8 mouse cellular contexts compared by ENCODE assay signal in the genomic region with DNA sequence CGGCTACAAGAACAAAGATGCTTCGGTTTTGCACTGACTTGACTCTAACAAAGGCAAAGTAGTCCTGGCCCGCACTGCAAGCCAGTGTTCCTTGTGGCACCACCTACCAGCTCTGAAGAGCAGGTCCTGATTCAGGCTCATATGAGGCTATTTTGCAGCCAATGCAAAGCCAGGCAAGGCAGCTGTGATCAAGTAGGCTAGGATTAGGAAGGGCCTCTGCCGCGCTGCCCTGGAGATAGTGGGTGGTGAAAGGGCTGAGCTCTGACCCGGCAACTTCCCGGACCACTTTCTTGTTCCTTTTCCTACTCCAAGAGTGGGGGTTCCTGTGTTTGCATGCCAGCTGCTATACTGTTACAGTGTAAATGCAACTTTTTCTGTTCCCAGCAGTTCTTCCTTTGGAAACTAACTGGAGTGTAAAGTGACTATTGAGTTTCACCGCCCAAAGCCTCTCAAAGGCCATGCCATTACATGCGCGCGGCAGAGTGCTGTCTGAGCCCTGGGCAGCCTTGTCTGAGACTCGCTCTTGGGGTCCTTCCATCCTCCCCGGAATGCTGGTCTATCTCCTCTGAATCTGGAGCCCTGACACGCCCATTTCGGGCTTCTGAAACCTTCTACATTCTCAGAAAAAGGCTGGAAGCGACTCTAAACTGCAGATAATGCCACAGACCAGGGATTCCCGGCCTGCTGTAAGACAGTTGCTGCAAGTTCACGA. TPM values are rescaled to one million over a fixed set of nuclear protein-coding genes. Genes with fewer than 3 reads are reported as not detected.
A peak's percentile ranks its signal among the peaks of the same experiment; 100 is the strongest.
DNase-seq lines count a peak whose midpoint lies in the region; ATAC-seq lines count a peak whose summit lies in the region.

No protein-coding gene starts in this region.

- no peaks in the 10 kb centered on the region for H3K9me3 ChIP-seq in liver, embryonic 11.5 days (ENCODE audit: control insufficient read depth, low read length)
- H3K9me3 ChIP-seq in embryonic facial prominence, embryonic 14.5 days (ENCODE audit: control insufficient read depth, low read length): no peaks in the 10 kb centered on the region
- no peaks in the 10 kb centered on the region for H3K9me3 ChIP-seq in intestine, embryonic 15.5 days
- H3K9me3 ChIP-seq in liver, embryonic 15.5 days (replicated peaks): no peaks in the 10 kb centered on the region
- H3K9me3 ChIP-seq in stomach, embryonic 14.5 days (ENCODE audit: control insufficient read depth, low read depth, low read length): no peaks in the 10 kb centered on the region

- DNase-seq in liver, embryonic 11.5 days (ENCODE audit: low spot score): peak; percentile 41
- DNase-seq in liver: no peak
- DNase-seq in embryonic facial prominence, embryonic 14.5 days (ENCODE audit: low spot score): peak; percentile 43
- no peak for DNase-seq in urinary bladder, adult 2 months (ENCODE audit: low spot score)
- DNase-seq in spleen, postnatal 14 days (ENCODE audit: low spot score in 2 of 2): no peak

- peak overlapping the region; percentile 90 for H3K4me2 ChIP-seq in liver, embryonic 11.5 days
- H3K4me2 ChIP-seq in embryonic facial prominence, embryonic 14.5 days (ENCODE audit: low read depth, low read length): peak overlapping the region; percentile 100
- H3K4me2 ChIP-seq in intestine, embryonic 15.5 days (replicated peaks): peak overlapping the region; percentile 100
- H3K4me2 ChIP-seq in liver, embryonic 15.5 days: peak overlapping the region; percentile 72
- H3K4me2 ChIP-seq in stomach, embryonic 14.5 days (replicated peaks; ENCODE audit: low read depth, low read length): peak overlapping the region; percentile 98

- no peaks in the 10 kb centered on the region for H3K36me3 ChIP-seq in liver, embryonic 11.5 days (ENCODE audit: control insufficient read depth, insufficient read depth, low read length)
- no peaks in the 10 kb centered on the region for H3K36me3 ChIP-seq in embryonic facial prominence, embryonic 14.5 days (ENCODE audit: control insufficient read depth, insufficient read depth, low read length)
- no peaks in the 10 kb centered on the region for H3K36me3 ChIP-seq in intestine, embryonic 15.5 days
- no peaks in the 10 kb centered on the region for H3K36me3 ChIP-seq in liver, embryonic 15.5 days (replicated peaks)
- no peaks in the 10 kb centered on the region for H3K36me3 ChIP-seq in stomach, embryonic 14.5 days (ENCODE audit: control insufficient read depth, insufficient read depth, low read length)

- peaks cover 9% of the 10 kb centered on the region; the same call in 1 of the 2 replicates for H3K4me1 ChIP-seq in liver, embryonic 11.5 days (replicated peaks; ENCODE audit: control insufficient read depth, insufficient read depth, low read length)
- H3K4me1 ChIP-seq in embryonic facial prominence, embryonic 14.5 days (ENCODE audit: control insufficient read depth, insufficient read depth, low read length): peaks cover 12% of the 10 kb centered on the region; the same call in 1 of the 2 replicates
- H3K4me1 ChIP-seq in intestine, embryonic 15.5 days (replicated peaks): peaks cover 19% of the 10 kb centered on the region
- H3K4me1 ChIP-seq in liver, embryonic 15.5 days (replicated peaks): peaks cover 15% of the 10 kb centered on the region; the same call in 1 of the 2 replicates
- peaks cover 8% of the 10 kb centered on the region; the same call in 1 of the 2 replicates for H3K4me1 ChIP-seq in stomach, embryonic 14.5 days (ENCODE audit: control insufficient read depth, insufficient read depth, low read length)

- WGBS in liver, embryonic 11.5 days: 11% methylated on average over 18 of the region's 18 CpGs
- 5% methylated on average over 18 of the region's 18 CpGs for WGBS in embryonic facial prominence, embryonic 14.5 days
- WGBS in intestine, embryonic 15.5 days: 22% methylated on average over 18 of the region's 18 CpGs
- WGBS in liver, embryonic 15.5 days (ENCODE audit: insufficient replicate concordance): 13% methylated on average over 18 of the region's 18 CpGs
- 14% methylated on average over 18 of the region's 18 CpGs for WGBS in stomach, embryonic 14.5 days

- H3K4me3 ChIP-seq in liver, embryonic 11.5 days (ENCODE audit: low read depth, low read length): peak overlapping the region; percentile 59
- peak overlapping the region; percentile 56 for H3K4me3 ChIP-seq in embryonic facial prominence, embryonic 14.5 days (ENCODE audit: low read depth, low read length)
- peak overlapping the region; percentile 54 for H3K4me3 ChIP-seq in intestine, embryonic 15.5 days (replicated peaks)
- peak overlapping the region; percentile 50 for H3K4me3 ChIP-seq in liver, embryonic 15.5 days (replicated peaks)
- peak overlapping the region; percentile 47 for H3K4me3 ChIP-seq in stomach, embryonic 14.5 days (ENCODE audit: low read depth, low read length)

- peaks cover 53% of the 10 kb centered on the region for H3K27me3 ChIP-seq in liver, embryonic 11.5 days (replicated peaks; ENCODE audit: control insufficient read depth, insufficient read depth, low read length)
- H3K27me3 ChIP-seq in embryonic facial prominence, embryonic 14.5 days (replicated peaks; ENCODE audit: control insufficient read depth, insufficient read depth, low read length): peaks cover 54% of the 10 kb centered on the region
- H3K27me3 ChIP-seq in intestine, embryonic 15.5 days (replicated peaks): peaks cover 34% of the 10 kb centered on the region
- peaks cover 59% of the 10 kb centered on the region for H3K27me3 ChIP-seq in liver, embryonic 15.5 days
- peaks cover 31% of the 10 kb centered on the region for H3K27me3 ChIP-seq in stomach, embryonic 14.5 days (ENCODE audit: control insufficient read depth, insufficient read depth, low read length)

- ATAC-seq in liver, embryonic 11.5 days (replicated peaks; ENCODE audit: low FRiP score): peak; percentile 23; the same call in 1 of the 2 replicates
- peak; percentile 60; the same call in 1 of the 2 replicates for ATAC-seq in embryonic facial prominence, embryonic 14.5 days (ENCODE audit: low read depth)
- no peak for ATAC-seq in intestine, embryonic 15.5 days
- no peak for ATAC-seq in liver, embryonic 15.5 days (ENCODE audit: insufficient read depth)
- ATAC-seq in stomach, embryonic 14.5 days (ENCODE audit: insufficient number of reproducible peaks, insufficient read depth, low FRiP score, low read depth): 0 out of 2 replicates have a peak, but pooled peaks have one; percentile 18

- no peak overlapping the region for H3K9ac ChIP-seq in liver, embryonic 11.5 days (ENCODE audit: low read depth, low read length)
- H3K9ac ChIP-seq in embryonic facial prominence, embryonic 14.5 days (ENCODE audit: low read depth, low read length): peak overlapping the region; percentile 61
- H3K9ac ChIP-seq in intestine, embryonic 15.5 days: 0 out of 2 replicates have a peak overlapping the region, but pooled peaks have one; percentile 28
- no peak overlapping the region for H3K9ac ChIP-seq in liver, embryonic 15.5 days
- no peak overlapping the region for H3K9ac ChIP-seq in stomach, embryonic 14.5 days (replicated peaks; ENCODE audit: low read depth, low read length)

- H3K27ac ChIP-seq in liver, embryonic 11.5 days (ENCODE audit: low read depth, low read length): no peak overlapping the region
- H3K27ac ChIP-seq in embryonic facial prominence, embryonic 14.5 days (replicated peaks; ENCODE audit: low read depth, low read length): no peak overlapping the region
- H3K27ac ChIP-seq in intestine, embryonic 15.5 days: no peak overlapping the region
- H3K27ac ChIP-seq in liver, embryonic 15.5 days (replicated peaks): no peak overlapping the region
- H3K27ac ChIP-seq in stomach, embryonic 14.5 days (ENCODE audit: low read length): no peak overlapping the region

RNA-seq across cellular contexts. Expression of a gene that starts 2.2 kb away (rescaled TPM):
- polyA plus RNA-seq in liver, embryonic 11.5 days (2014; fragmentation: Nextera tagmentation; extraction: Ambion mirVana): 0.38 and 0.65 TPM in 2 replicates
- polyA plus RNA-seq in embryonic facial prominence, embryonic 14.5 days (2014; fragmentation: Nextera tagmentation; extraction: Ambion mirVana): 3.5 and 4.2 TPM in 2 replicates
- 0.29 and 0.30 TPM in 2 replicates for polyA plus RNA-seq in intestine, embryonic 15.5 days (2015; fragmentation: Nextera tagmentation; extraction: Ambion mirVana)
- polyA plus RNA-seq in liver, embryonic 15.5 days (2015; fragmentation: Nextera tagmentation; extraction: Ambion mirVana): 0.10 and 0.16 TPM in 2 replicates
- 0.36 and 0.38 TPM in 2 replicates for polyA plus RNA-seq in stomach, embryonic 14.5 days (2014; fragmentation: Nextera tagmentation; extraction: Ambion mirVana)
- polyA plus RNA-seq in urinary bladder, adult 2 months (2012; rRNA removed): 0.47 and 0.62 TPM in 2 replicates

Comparison
In these comparisons a context has a peak if more than half of its experiments do, and no peak if none do; other contexts are left out.
1. ATAC-seq: peak in liver, embryonic 11.5 days (single experiment), embryonic facial prominence, embryonic 14.5 days (single experiment) and stomach, embryonic 14.5 days (single experiment); none in intestine, embryonic 15.5 days (single experiment) and liver, embryonic 15.5 days (single experiment).
2. DNase-seq: peak in liver, embryonic 11.5 days (single experiment) and embryonic facial prominence, embryonic 14.5 days (single experiment); none in liver (single experiment), urinary bladder, adult 2 months (single experiment) and spleen, postnatal 14 days (0 of 2).
3. H3K9ac ChIP-seq: peak in embryonic facial prominence, embryonic 14.5 days (single experiment) and intestine, embryonic 15.5 days (single experiment); none in liver, embryonic 11.5 days (single experiment), liver, embryonic 15.5 days (single experiment) and stomach, embryonic 14.5 days (single experiment).
4. Peak in every context shown above with its lines, with median percentiles within 50 percentile points of each other: H3K4me2 ChIP-seq and H3K4me3 ChIP-seq.